ENCODE assay signal across 17 mouse cellular contexts in the genomic region with DNA sequence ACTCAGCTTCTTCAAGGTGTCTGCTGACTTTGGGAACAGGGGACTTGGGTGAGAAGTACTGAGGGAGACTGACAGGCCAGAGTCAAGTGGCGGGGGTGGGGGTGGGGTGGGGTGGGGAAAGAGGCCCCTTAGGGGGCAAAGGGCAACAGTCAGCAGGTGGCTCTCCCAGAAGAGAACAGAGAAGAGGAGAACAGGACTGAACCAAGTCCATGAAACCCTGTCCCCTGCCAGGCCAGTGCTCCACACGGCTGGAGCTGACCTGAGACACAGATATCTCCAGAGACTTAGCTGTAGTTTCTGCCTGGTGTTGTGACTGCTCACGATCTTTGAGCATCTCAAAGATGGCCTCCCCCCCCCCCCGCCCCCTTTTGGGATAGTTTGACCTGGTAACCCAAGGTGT.
"Had no signal": no experiment of that assay in that cellular context is flagged by ENCODE, and none has a peak within 500 bp of the region (broad histone marks: within the 10 kb centered on the region; RNA-seq: fewer than 3 reads in every experiment).

No protein-coding gene starts in this region.

- H3K27ac ChIP-seq: midbrain, embryonic 10.5 days; midbrain, embryonic 12.5 days; neural tube, embryonic 13.5 days; neural tube, embryonic 15.5 days; stomach, embryonic 15.5 days; stomach, postnatal 0 days had no signal

- H3K4me2 ChIP-seq: lung, embryonic 14.5 days; midbrain, embryonic 12.5 days; neural tube, embryonic 13.5 days; neural tube, embryonic 15.5 days; stomach, embryonic 15.5 days had no signal

- H3K9ac ChIP-seq: lung, embryonic 14.5 days; midbrain, embryonic 12.5 days; neural tube, embryonic 13.5 days; neural tube, embryonic 15.5 days; stomach, embryonic 15.5 days had no signal

- DNase-seq: lung, adult 18-20 months; lung, embryonic 14.5 days; lung, postnatal 10 days; lung, postnatal 4 days; midbrain, embryonic 14.5 days; right cerebral cortex, postnatal 14 days; thymus, adult 2 months; thymus, postnatal 14 days; thymus, postnatal 36 days had no signal

- H3K4me3 ChIP-seq: midbrain, embryonic 10.5 days; midbrain, embryonic 12.5 days; myocyte; neural tube, embryonic 13.5 days; neural tube, embryonic 15.5 days; stomach, embryonic 15.5 days had no signal

- H3K36me3 ChIP-seq: midbrain, embryonic 10.5 days; midbrain, embryonic 12.5 days; neural tube, embryonic 13.5 days; neural tube, embryonic 15.5 days; stomach, embryonic 15.5 days had no signal

- H3K27me3 ChIP-seq: midbrain, embryonic 12.5 days; neural tube, embryonic 13.5 days; neural tube, embryonic 15.5 days; stomach, embryonic 15.5 days had no signal

- H3K9me3 ChIP-seq: midbrain, embryonic 12.5 days; neural tube, embryonic 13.5 days; neural tube, embryonic 15.5 days; stomach, embryonic 15.5 days had no signal

- H3K4me1 ChIP-seq: stomach, embryonic 15.5 days had no signal

- ATAC-seq: midbrain, embryonic 16.5 days had no signal
